Mouse (Mus musculus): ENCODE measurements around the gene Clint1. TPM values are rescaled to one million over a fixed set of nuclear protein-coding genes. Genes with fewer than 3 reads are reported as not detected.

The Clint1 gene
- 10 to 100 TPM; 74.1 to 92.9 TPM for total RNA-seq (2021)
- long read RNA-seq, experiment 1, transcript Clint1-201 (12 exons, 3,311 nt): major isoform, 63 of 119 reads
- long read RNA-seq, experiment 1, transcript Clint1-202 (12 exons, 3,365 nt): minor isoform, 21 of 119 reads
- long read RNA-seq, experiment 1, partial matches to known transcripts: 10 of 119 reads
- long read RNA-seq, experiment 1, other reads (novel, unspliced or antisense): 25 of 119 reads
- long read RNA-seq, experiment 2, transcript Clint1-202 (12 exons, 3,365 nt): minor isoform, 7 of 33 reads
- long read RNA-seq, experiment 2, transcript Clint1-201 (12 exons, 3,311 nt): major isoform, 20 of 33 reads
- long read RNA-seq, experiment 2, partial matches to known transcripts: 2 of 33 reads
- long read RNA-seq, experiment 2, other reads (novel, unspliced or antisense): 4 of 33 reads

DNA sequence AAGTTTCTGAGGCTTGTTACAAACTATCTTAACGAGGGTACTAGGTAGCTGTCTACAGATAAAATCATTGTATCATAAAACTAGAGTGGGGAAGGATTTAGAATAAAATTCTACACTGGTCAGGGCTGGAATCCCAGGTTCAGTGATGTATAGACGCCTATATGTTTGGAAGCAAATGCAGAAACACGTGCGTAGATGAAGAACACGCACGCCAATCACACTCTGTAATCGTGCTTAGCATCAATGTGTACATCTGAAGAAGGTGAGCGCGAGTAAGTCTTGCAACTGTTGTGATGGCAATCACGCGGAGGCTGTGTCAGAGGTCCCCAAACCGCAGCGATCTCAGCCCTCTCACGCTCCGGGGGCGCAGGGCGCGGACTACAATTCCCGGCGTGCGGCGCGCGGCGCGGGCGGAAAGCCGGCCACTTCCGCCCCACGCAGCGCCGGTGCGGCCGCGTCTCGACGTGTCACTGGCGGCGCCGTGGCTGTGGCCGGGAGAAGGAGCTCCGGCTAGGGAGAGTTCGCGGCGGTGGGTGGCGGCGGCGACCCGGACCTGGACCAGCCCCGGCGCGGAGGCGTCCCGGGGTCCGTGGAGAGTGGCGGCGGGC, at the start of gene Clint1:
Clint1 (plus strand) TSS at position 536 of the 608 bp plus-strand sequence.
- peak; percentile 88 to 93 for DNase-seq

DNA sequence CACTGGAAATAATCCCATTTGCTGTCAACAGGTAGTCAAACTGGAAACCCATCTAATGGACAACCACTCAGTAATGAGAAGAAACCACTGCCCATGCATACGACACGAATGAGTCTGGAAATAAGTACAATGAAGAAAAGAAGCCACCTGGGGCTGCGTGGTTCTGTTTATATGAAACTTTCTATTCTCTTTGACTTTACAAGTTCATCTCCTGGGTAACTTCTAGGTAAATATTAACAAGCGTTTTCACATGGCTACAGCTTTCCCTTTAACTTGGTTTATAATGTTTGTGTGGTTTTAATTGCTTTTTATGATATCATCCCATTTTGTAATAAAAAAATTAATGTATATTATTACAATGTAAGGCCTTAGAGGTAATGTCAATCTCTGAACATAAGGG, 47.8 kb upstream of the Clint1 start:
- DNase-seq: no peak

DNA sequence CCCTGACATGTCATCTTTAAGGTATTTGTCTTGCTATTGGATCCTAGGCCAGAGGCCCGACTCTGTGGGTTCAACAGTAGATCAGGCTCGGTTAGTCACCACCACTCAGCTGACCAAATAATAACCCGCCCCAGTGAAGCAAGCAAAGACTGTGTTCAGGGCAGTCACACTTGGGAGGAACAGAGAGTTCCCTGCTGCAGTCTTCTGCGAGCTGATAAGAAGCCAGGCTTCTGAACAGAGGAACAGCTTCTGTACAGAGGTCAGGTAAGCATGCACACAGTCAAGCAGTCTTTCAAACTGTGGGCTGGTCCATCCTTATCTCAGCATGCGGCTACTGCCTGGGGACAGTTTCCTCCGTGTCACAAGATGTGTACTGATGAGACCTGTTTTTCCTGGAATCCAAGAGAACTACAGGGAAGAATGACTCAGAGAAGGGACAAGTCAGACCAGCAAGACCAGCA, 46.5 kb upstream of the Clint1 start:
- peak; percentile 36 to 48 for DNase-seq

DNA sequence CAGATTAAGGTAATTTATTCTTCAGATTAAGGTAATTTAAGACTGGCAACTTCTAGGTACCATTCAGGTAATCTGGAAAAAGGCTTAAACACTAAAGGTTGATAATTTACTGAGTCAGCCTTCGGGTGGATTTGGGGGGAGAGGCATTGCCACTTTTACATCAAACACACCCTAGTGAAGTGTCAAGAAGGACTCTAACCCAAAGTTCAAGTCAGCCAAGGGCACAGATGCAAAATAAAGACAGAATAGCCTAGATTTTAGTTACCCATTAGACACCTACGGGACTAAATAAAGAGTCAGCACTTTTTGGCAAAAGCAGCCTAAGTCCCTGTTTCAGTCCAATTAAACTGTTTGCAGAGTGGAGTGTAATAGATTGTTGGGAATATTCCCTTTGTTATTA, 46.0 kb upstream of the Clint1 start:
- DNase-seq: no peak

DNA sequence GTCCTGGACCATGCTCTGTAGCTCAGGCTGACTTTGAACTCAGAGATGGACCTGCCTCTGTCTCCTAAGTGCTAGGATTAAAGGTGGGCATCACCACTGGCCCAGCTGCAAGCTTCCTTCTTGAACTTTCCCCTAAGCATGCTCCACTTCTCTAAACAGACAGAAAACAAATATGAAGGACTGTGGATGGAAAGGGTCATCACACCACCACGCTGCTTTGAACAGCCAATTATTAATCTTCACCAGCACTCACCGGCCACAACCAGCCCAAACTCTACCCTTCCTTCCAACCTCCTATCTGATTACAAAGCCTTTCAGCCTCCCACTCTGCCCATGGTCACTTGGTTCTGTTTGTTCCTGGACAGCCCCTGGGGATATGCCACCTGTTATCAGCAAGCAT, 45.6 kb upstream of the Clint1 start:
- DNase-seq: no peak

DNA sequence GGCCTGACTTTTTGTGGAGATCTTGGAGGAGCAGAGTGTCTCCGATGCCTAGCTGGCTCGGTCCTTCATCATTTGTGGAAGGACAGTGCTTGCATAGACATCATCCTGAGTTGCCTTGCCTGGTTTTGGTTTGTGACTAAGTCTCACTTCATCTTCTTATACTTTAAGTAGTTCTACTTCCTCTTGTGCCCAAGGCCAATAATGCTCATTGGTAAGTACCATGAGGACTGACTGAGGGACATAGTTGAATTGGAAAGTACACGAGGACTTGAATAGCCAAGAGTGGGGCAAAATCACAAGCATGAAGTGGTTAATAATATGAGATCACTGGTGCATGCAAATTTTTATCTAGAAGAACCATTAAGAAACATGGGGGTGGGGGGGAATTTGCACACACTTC, 45.0 kb upstream of the Clint1 start:
- DNase-seq: no peak

DNA sequence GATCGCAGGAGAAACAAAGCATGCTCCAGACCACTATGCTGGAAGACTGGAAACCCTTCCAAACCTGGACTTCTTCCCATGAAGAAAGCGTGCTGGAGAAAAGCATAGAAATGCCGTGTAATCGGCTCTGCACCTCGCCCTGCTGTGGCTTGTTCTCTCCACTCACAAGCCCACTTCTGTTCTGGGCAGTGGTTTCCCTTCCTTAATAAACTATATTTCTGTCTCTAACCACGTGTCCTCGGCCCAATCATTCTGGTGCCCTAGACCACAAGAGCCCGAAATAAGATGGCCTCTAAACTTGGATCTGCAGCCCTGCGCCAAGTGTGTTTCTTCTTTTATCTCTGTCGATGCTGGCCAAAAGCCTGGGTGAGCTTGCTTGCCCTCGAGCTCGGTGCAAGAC, 44.0 kb upstream of the Clint1 start:
- no peak for DNase-seq

DNA sequence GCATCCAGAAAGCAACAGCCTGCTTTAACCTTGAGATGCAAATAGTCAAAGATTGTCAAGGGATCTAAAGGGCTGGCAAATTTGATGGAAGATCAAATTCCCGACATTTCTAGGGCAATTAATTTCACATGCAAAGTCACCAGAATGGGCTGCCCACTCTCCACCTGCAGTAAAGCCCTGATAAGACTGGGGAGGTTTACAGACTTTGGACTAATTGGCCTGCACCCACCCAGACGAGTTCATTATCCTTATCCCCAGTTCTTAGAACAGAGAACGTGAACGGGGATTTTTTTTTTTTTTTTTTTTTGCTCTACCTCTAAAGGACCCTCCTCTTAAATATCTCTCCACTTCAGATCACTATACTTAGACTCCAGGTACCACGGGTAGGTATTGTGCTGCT, 42.4 kb upstream of the Clint1 start:
- DNase-seq: no peak

DNA sequence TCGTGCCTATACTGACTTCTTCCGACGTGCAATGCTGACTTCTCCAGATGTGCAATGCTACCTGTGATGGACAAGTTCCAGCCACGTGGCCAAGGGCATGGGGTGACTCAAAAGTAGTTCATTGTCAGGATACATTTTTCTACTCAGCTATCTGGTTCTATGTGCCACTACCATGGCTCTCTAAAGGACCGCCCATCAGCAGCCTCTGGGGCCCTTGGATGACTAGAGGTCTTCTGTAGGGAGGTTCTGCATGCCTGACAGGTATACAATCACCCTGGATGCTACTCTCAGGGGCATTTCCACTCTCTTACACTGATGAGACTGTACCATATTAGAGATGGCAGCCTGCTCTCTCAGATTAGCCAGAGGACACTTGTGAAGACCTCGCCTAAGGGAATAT, 41.8 kb upstream of the Clint1 start:
- DNase-seq: no peak

DNA sequence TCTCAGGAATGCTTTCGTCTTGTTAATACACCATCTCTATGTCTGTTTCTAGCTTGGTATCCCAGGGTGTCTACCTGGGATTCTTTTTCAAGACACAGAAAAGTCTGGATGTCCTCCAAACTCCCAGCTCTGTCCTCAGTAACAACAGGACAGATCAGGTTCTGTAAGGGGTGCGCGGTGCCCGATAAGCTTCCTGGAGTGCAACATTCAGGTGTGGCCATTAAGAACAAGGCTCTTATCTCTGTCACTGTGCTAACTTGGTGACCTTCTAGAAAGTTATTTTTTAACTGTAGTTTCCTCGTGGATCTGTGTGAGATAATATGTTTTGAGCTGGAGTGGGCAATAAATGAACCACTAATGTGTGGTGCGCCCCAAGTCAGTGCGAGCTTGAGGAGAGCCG, 41.0 kb upstream of the Clint1 start:
- no peak for DNase-seq

DNA sequence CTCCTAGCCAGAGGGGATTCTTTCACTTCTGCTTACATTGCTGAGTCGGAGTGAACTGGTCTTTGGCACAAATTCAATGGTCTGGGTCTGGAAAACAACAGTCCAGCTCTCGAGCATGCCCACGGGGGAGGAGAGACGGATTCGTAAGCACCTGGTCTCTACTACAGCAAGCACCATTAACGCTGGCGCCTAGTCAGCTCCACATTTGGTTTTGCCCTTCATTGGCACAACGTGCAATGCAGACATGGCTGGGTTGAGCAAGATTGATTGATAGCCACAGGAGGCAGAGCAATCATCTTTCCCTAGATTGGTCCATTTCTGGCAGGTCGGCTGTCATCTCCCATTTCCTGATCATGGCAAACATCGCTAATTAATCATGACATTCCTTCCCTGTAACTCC, 36.2 kb upstream of the Clint1 start:
- DNase-seq: no peak

DNA sequence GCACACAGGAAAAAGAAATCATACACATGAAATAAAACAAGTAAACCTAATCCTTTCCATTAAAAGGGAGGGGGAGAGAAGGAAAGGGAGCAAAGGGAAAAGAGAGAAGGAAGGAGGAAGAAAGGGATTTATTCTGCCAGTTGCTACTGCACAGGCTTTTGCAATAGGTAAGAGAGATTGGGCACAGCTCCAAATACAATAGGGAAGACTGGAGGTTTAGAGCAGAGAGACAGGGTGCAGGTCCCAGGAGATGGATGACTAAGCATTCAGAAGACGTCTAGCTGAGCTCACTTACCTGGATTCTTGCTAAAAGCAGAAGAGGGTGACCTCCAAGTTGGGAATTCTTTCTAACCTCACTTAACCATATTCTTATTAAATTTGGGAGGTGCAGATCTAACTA, 35.1 kb upstream of the Clint1 start:
- DNase-seq: no peak

DNA sequence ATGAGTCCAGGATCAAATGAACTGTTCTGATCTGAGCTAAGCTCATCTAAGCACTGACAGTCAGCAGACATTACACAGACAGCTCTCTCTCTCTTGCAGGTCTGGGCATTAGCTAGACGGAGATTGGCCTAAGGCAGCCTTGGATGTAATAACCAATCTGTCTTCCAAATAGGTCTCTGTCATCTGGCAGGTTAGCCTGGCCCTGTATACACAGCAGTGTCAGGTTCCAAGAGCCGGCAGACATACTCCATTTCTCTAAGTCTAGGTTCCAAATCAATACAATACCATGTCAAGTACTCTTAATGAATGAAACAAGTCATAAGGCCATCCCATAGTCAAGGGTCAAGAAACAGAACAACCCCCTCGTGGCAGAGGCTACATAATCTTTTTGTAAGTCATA, 33.9 kb upstream of the Clint1 start:
- no peak for DNase-seq

DNA sequence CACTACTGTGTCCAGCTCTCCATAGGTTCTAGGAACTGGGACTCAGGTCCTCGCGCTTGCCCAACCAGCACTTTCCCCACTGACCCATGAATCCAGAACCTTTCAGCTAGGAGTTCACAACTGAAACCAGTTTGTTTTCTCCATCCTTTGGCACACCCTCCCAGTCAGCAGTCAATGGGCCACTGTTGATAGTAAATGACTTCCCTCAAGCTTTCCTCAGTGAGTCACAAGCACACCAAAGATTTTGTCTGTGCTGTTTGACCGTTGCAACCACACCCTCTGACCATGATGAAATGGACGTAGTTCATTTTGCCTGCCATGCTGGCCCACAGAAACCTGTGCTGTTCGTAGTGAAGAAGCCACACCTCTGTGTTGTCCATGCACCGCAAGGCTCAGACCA, 30.9 kb upstream of the Clint1 start:
- DNase-seq: no peak

DNA sequence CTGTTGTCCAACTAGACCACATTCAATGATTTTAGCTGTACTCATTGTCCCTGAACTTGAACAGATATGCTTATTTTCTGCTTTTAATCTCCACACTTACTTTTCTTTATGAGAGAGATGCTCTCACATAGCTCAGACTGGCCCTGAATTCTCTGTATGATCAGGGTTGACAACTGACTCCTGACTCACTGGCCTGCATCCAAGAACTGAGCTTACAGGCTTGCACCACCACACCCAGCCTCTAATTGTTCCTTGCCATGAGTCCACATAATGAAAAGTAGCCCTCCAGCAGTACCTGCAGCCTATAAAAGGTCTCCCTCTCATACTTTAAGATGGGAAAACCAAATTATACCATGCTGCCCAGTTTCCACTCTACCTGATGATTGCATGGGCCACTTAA, 21.7 kb upstream of the Clint1 start:
- peak in 1 of 2 experiments; percentile 23 for DNase-seq

DNA sequence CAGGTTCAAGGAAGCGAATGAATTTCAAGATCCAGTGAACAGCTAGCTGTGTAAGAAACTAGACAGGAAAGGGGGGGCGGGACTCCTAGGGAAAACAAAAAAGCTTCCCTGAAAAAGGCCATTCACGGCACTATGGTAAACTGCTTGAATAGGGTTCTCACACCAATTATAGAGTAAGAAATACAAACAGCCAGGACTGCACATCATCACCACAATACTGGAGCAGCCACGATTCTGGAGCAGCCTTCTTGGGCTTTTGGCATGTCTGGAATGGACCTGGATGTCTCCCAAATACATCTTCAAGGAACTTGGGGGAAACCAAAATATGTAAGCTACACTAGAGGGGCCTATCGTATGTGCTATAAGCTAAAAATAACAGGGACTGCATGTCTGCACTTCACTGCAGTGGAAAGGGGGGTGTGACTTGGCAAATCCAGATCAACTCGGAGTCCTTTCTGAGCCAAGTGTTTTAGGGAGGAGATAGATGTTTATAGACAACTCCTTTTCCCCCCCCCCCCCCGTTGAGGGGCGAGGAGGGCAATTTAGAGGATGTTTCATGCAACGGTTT, 21.0 kb upstream of the Clint1 start:
- no peak for DNase-seq

DNA sequence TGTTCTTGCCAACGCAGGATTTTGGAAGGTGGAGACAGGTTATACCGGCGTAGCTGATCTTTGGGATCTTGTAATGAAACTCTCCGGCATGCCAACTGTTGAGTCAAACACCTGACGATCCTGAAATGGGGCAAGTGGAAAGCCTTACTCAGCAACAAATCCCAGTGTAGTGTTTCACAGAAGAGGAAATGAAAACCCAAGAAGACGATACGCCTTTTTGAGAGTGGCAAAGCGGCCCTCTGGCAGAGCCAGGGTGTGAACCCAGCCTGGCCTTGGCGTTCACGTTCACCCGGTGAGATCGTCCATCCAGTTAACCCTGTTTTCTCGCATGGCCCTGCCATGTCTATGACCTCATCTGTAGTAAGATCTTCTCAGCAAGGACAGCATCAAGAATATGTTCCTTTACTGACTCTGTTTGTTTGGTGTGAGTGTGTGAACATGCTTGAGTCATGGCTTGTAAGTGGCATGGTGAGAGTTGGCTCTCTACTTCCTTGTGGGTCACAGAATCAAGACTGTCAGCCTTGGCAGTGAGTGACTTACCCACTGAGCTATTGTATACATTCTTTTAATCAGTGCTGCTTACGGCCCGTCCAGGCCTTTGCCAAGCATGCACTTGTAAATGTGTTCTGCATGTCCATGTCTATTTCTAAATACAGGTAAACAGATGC, 20.2 kb upstream of the Clint1 start:
- no peak for DNase-seq

DNA sequence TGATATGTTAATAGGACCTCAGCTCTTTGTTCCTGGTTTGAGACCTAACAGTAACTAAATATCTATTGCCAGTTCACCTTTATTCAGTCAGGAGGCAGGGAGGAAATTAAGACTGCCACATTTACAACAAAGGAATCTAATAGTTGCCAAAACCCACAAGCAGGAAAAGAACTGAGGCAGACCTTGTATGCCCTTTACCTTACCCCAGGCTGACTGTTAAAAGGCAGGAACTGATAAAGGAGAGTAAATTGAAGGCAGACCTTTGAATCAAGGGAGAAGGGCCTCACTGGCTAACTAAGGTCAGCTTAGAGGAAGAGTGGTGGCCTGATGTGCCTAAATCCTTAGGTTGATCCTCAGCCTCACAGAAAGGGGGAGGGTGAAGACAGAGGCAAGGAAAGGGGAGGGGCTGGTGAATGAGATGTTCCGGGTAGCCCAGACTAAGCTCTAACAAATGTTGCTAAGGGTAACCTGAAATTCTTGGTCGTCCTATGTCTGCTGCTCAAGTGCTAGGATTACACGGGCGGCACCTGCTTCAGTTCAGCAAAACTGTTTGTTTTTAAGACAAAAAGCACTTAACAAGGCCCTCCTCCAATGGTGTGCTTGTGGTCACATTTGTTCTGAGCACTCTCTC, 16.1 kb upstream of the Clint1 start:
- DNase-seq: no peak

DNA sequence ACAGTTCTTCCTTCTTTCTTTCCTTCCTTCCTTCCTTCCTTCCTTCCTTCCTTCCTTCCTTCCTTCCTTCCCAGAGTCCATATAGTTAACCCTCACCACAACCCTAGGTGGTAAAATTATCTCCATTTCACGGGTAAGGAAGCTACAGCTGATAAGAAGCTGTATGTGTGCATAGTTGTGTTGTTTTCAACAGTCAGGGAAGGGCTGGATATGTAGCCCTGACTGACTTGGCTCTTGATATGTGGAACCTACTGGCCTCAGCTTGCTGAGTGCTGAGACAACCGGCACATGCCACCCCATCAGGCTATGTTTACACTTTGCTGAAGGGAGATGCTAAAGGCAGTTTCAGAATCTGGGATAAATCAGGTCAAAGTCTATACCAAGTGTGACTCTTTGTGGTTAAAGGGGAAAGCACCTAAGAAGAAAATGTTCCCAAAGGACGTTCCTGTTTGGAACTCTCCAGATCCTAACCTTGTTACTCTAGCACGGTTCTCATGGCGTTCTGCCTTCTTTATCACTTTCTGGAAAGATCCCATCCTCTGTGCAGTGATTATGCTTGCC, 14.5 kb upstream of the Clint1 start:
- no peak for DNase-seq

DNA sequence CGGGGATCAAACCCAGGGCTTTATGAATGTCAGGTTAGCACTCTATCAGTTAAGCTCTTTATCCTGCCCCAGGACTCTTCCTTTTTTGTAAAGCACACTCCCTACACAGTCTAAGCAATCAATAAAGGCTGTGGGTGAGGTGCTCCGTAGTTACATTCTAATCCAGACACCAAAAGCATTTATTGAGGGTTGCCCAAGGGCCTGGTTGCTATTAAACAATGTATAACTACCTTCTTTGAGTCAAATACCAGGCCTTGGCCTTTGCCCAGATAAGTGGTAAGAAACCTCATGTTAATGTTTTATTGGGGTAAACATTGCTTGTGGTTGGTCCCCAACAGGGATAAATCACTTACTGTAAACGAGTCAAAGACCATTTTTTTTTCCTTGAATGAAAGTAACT, 13.4 kb upstream of the Clint1 start:
- no peak for DNase-seq

DNA sequence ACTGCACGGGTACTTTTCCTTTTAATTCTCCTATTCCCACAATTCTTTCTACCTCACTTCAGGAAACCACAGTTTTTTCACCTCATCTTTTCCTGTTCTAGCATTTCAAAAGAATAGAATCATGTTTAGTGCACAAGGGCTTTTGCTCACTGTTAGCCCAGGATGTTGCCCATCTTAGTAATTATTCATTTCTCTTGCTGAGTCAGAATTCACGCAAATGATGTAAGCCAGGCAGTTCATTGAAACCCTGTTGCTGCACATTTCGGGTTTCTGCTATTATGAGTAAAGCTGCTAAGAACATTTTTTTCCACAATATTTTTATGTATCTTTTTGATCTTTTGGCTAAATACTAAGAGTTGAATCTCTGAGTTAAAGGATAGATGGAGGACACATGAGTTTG, 11.5 kb upstream of the Clint1 start:
- DNase-seq: no peak

DNA sequence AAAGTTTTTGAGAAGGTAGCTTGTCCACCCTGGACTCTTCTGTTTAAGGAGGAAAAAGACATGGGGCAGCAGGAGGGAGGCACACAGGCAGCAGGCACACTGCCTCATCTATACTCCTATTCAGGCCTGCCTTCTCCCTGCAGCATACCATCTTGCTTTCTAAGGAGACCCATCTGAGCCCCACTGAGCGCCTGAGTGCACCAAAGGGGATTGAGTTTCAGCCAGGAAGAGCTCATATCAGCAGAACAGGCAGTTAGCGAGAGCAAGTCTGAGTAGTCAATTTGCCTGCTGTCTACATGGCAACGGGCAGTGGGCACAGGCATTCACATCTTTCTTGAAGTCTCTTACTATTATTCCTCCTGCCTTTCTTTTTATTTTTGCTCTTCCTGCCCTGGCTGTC, 5.8 kb upstream of the Clint1 start:
- DNase-seq: no peak
